Mouse (Mus musculus): ENCODE measurements around the gene Aldh6a1. TPM values are rescaled to one million over a fixed set of nuclear protein-coding genes. Genes with fewer than 3 reads are reported as not detected.
A peak's percentile ranks its signal among the peaks of the same experiment; 100 is the strongest.

The Aldh6a1 gene
- 26.6 and 26.8 TPM in 2 replicates for polyA plus RNA-seq (2016; fragmentation: Nextera tagmentation; extraction: Ambion mirVana)

DNA sequence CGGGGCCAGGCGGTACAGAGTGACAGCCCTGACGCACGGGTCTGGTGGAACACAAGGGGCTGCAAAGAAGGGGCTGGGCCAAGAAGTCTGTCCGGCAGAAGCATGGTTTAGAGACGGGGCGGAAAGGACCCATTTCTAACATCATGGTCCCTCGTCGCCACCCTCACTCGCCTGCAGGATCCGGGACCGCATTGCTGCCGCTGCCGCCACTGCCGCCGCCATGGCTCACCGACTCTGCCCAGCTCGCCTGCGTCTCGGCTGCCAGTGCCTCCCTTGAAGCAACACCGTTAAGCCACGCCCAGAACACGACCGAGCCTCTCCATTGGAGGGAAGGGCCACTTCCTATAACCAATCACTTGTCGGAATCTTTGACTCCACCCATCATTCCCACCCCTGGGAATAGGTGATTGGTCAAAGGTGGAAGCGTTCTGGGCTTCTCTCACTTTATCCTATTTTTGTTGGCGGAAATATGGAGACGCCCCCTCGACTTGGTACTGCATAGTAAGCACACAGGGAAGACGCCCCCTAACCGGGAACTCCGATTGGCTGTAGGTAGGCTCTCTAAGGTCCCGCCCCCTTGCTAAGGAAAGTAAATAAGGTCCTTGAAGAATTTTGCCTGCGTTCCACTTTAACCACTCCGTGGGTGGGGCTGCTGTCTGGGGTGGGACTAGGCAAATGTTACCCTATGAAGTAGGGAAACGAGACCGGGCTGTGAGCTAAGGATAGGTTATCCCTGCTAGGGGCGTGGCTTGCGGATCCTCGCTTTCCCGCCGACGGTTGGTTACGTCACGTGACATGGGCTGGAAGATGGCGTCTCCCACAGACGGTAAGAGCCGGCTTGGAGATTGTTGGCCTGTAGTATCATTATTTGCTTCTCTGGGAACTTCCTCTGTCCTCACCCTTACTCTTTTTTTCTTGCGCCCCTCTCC lies at the start of gene Aldh6a1, which contains the start of gene Lin52:
TSS of gene Aldh6a1 (minus strand) at position 287 of the 929 bp plus-strand sequence.
TSS of gene Lin52 (plus strand) at position 705 of the 929 bp plus-strand sequence.
- peak within 1 kb of the TSS; percentile 65 for H3K9ac ChIP-seq
- H3K4me1 ChIP-seq = peaks cover 21% of the 10 kb centered on the region
- peak within 1 kb of the TSS; percentile 68 for H3K4me3 ChIP-seq (replicated peaks)
- H3K27ac ChIP-seq = peak within 1 kb of the TSS; percentile 50; the same call in 1 of the 2 replicates
- H3K36me3 ChIP-seq (replicated peaks) = 0 out of 2 replicates have a peak, but pooled peaks cover 3% of the 10 kb centered on the region
- peak; percentile 99 for ATAC-seq (ENCODE audit: low FRiP score)
- peak within 1 kb of the TSS; percentile 96 for H3K4me2 ChIP-seq
- H3K27me3 ChIP-seq = peaks cover 10% of the 10 kb centered on the region; the same call in 1 of the 2 replicates
- WGBS = under 1% methylated on average over 49 of the region's 49 CpGs
- no peaks in the 10 kb centered on the region for H3K9me3 ChIP-seq

GRCm38 (mm10) chr12:84496795-84497194 lies 46.0 kb upstream of the Aldh6a1 start:
- no peak for ATAC-seq (ENCODE audit: low FRiP score)
- Histone ChIP-seq H3K4me2 (no peak overlapping the region), H3K4me1 (peaks cover 16% of the 10 kb centered on the region), H3K9me3 (no peaks in the 10 kb centered on the region), H3K36me3 (replicated peaks) (no peaks in the 10 kb centered on the region), H3K4me3 (replicated peaks) (no peak overlapping the region), H3K27ac (no peak overlapping the region), H3K9ac (no peak overlapping the region), H3K27me3 (no peaks in the 10 kb centered on the region)
- WGBS = 95% methylated on average over 1 of the region's 1 CpGs

- ATAC-seq (ENCODE audit: low FRiP score) = peak; percentile 83
- Histone ChIP-seq H3K4me1 (peaks cover 11% of the 10 kb centered on the region), H3K27me3 (no peaks in the 10 kb centered on the region), H3K9ac (no peak overlapping the region), H3K9me3 (no peaks in the 10 kb centered on the region), H3K36me3 (replicated peaks) (no peaks in the 10 kb centered on the region), H3K4me2 (no peak overlapping the region), H3K4me3 (replicated peaks) (no peak overlapping the region), H3K27ac (peak overlapping the region; percentile 3; the same call in 1 of the 2 replicates)
- WGBS = 32% methylated on average over 8 of the region's 8 CpGs
Observed at GRCm38 (mm10) chr12:84487324-84488056, 36.7 kb upstream of the Aldh6a1 start.

DNA sequence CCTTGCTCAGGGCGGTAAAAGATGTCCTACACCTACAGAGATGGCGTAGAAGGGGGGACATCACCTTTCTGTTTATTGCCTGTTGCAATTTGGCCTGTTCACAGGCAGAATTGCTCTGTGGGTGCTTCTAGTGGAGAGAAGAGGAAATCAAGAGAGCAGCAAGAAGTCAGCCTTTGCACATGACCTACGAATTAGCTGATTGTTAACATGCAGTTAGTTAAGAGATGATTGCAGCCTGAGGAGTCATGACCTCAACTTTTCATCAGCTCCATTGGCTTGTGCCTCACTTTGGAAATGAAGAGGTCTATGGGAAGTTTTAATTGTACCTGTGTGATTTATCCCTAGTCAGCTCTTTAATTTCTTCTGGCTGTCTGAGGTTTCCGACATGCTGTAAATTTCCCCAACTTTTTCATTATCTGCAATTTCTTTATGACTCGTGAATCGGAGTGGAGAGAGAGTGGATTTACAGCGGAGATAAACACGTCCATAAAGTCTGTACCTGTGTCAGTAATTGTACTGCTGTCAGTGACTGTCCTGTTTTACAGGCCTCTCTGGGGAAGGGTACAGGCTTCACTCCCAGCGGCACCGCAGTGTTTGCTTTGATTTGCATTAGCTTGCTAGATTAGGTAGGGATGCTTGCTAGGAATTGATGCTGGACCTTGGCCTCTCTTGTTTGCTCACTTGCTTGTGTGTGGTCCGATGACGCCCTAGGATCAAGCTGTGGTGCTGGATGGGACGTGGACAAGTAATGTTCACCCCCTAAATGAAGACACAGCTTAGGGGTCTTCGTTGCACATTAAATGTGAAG lies 32.2 kb upstream of the Aldh6a1 start:
- no peak for ATAC-seq (ENCODE audit: low FRiP score)

GRCm38 (mm10) chr12:84481251-84481650 lies 30.4 kb upstream of the Aldh6a1 start:
- Histone ChIP-seq H3K36me3 (replicated peaks) (0 out of 2 replicates have a peak, but pooled peaks cover 5% of the 10 kb centered on the region), H3K4me3 (replicated peaks) (no peak overlapping the region), H3K9ac (no peak overlapping the region), H3K4me1 (no peaks in the 10 kb centered on the region), H3K9me3 (no peaks in the 10 kb centered on the region), H3K4me2 (no peak overlapping the region), H3K27me3 (no peaks in the 10 kb centered on the region), H3K27ac (no peak overlapping the region)
- WGBS = 69% methylated on average over 2 of the region's 2 CpGs
- ATAC-seq (ENCODE audit: low FRiP score) = no peak

More for the DNA sequence above, 32.2 kb upstream of the Aldh6a1 start:
- H3K4me1 ChIP-seq = peaks cover 9% of the 10 kb centered on the region
- no peak overlapping the region for H3K4me2 ChIP-seq
- H3K27ac ChIP-seq = no peak overlapping the region
- H3K27me3 ChIP-seq = no peaks in the 10 kb centered on the region
- H3K9ac ChIP-seq = no peak overlapping the region
- H3K9me3 ChIP-seq = no peaks in the 10 kb centered on the region
- H3K36me3 ChIP-seq (replicated peaks) = 0 out of 2 replicates have a peak, but pooled peaks cover 5% of the 10 kb centered on the region
- H3K4me3 ChIP-seq (replicated peaks) = no peak overlapping the region
- WGBS = 86% methylated on average over 14 of the region's 14 CpGs

DNA sequence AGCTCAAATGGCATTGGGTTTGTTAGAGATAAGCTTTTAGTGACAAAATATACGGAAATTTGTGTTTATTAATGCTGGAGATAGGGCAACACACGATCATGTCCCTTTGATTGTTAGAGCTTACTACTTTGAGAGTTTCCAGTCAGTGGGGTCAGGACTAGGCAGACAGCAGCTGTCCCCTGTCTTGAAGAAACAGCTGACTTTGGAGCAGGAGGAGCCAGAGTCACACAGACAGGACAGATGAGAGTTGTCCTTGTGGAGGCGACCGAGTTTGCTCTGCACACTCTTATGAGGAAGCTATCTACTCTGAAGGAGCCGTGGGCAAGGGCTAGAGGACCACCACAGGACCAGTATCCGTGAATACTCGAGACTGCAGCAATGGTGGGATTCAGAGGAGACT lies 28.1 kb upstream of the Aldh6a1 start:
- Histone ChIP-seq H3K4me1 (no peaks in the 10 kb centered on the region), H3K4me2 (no peak overlapping the region), H3K27ac (no peak overlapping the region), H3K9me3 (no peaks in the 10 kb centered on the region), H3K27me3 (no peaks in the 10 kb centered on the region), H3K9ac (no peak overlapping the region), H3K36me3 (replicated peaks) (peaks cover 11% of the 10 kb centered on the region; the same call in 1 of the 2 replicates), H3K4me3 (replicated peaks) (no peak overlapping the region)
- 97% methylated on average over 7 of the region's 7 CpGs for WGBS
- no peak for ATAC-seq (ENCODE audit: low FRiP score)

DNA sequence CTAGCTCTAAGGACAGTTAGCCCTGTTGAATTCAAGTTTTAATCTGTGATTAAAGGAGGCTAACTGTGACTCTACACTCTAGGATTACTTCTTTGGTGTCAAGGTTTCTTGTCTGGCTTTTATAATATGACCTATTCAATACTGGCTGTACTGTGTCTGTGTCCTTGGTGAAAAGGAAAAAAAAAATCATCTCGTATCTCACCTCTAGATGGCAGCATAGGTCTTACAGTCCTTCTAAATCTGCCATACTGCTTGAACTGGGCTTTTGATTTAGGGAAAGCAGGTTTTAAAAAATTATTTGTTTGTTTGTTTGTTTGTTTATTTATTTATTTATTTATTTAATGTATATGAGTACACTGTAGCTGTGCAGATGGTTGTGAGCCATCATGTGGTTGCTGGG lies 17.9 kb upstream of the Aldh6a1 start:
- Histone ChIP-seq H3K4me2 (no peak overlapping the region), H3K27ac (no peak overlapping the region), H3K4me3 (replicated peaks) (no peak overlapping the region), H3K36me3 (replicated peaks) (peaks cover 14% of the 10 kb centered on the region), H3K9ac (no peak overlapping the region), H3K4me1 (no peaks in the 10 kb centered on the region), H3K27me3 (no peaks in the 10 kb centered on the region), H3K9me3 (no peaks in the 10 kb centered on the region)
- no peak for ATAC-seq (ENCODE audit: low FRiP score)
- WGBS = 0% methylated on average over 1 of the region's 1 CpGs

- no peaks in the 10 kb centered on the region for H3K27me3 ChIP-seq
- no peak overlapping the region for H3K4me2 ChIP-seq
- no peaks in the 10 kb centered on the region for H3K4me1 ChIP-seq
- H3K36me3 ChIP-seq (replicated peaks) = peaks cover 52% of the 10 kb centered on the region
- H3K4me3 ChIP-seq (replicated peaks) = no peak overlapping the region
- H3K27ac ChIP-seq = no peak overlapping the region
- H3K9me3 ChIP-seq = no peaks in the 10 kb centered on the region
- WGBS = 92% methylated on average over 3 of the region's 3 CpGs
- no peak overlapping the region for H3K9ac ChIP-seq
- no peak for ATAC-seq (ENCODE audit: low FRiP score)
Observed at GRCm38 (mm10) chr12:84462856-84463255, 12.1 kb upstream of the Aldh6a1 start.

GRCm38 (mm10) chr12:84461416-84461815 lies 10.6 kb upstream of the Aldh6a1 start:
- H3K4me2 ChIP-seq = no peak overlapping the region
- H3K27me3 ChIP-seq = no peaks in the 10 kb centered on the region
- no peak overlapping the region for H3K27ac ChIP-seq
- no peak overlapping the region for H3K9ac ChIP-seq
- no peaks in the 10 kb centered on the region for H3K9me3 ChIP-seq
- WGBS = 95% methylated on average over 5 of the region's 5 CpGs
- no peak overlapping the region for H3K4me3 ChIP-seq (replicated peaks)
- ATAC-seq (ENCODE audit: low FRiP score) = no peak
- H3K4me1 ChIP-seq = no peaks in the 10 kb centered on the region
- H3K36me3 ChIP-seq (replicated peaks) = peaks cover 59% of the 10 kb centered on the region

DNA sequence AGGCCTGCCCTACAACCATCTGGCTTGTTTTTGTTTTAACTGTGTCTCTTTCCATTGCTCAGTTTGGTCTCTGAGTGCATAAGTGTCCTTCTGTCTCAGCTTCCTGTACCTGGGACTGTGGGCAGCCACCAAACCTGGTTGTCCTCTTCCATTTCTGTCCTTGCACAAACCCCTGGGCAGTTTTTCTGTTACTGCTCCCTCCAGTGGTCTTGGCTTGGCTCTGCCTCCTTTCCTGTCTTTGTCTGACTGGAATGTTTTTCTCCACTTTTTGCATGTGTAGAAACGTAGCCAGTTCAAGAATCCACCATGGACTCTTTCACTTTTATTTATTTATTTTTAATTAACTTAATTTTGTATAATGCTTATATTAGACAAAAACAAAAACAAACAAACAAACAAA lies 9.0 kb upstream of the Aldh6a1 start:
- Histone ChIP-seq H3K9me3 (no peaks in the 10 kb centered on the region), H3K9ac (no peak overlapping the region), H3K4me3 (replicated peaks) (no peak overlapping the region), H3K4me1 (no peaks in the 10 kb centered on the region), H3K4me2 (no peak overlapping the region), H3K27ac (no peak overlapping the region), H3K36me3 (replicated peaks) (peaks cover 57% of the 10 kb centered on the region), H3K27me3 (no peaks in the 10 kb centered on the region)
- WGBS = 51% methylated on average over 1 of the region's 1 CpGs
- ATAC-seq (ENCODE audit: low FRiP score) = no peak

- H3K36me3 ChIP-seq (replicated peaks) = peaks cover 33% of the 10 kb centered on the region
- WGBS = 85% methylated on average over 3 of the region's 3 CpGs
- H3K4me3 ChIP-seq (replicated peaks) = no peak overlapping the region
- H3K27me3 ChIP-seq = no peaks in the 10 kb centered on the region
- no peak overlapping the region for H3K9ac ChIP-seq
- no peak for ATAC-seq (ENCODE audit: low FRiP score)
- no peak overlapping the region for H3K27ac ChIP-seq
- H3K4me1 ChIP-seq = peaks cover 12% of the 10 kb centered on the region
- H3K4me2 ChIP-seq = no peak overlapping the region
- H3K9me3 ChIP-seq = no peaks in the 10 kb centered on the region
Observed at GRCm38 (mm10) chr12:84456911-84457310, 6.1 kb upstream of the Aldh6a1 start.

Measured in forebrain, embryonic 12.5 days (tissue).